Mouse (Mus musculus) midbrain, postnatal 0 days (tissue): ENCODE data around the gene Palld. TPM values are rescaled to one million over a fixed set of nuclear protein-coding genes. Genes with fewer than 3 reads are reported as not detected.

Experiments used
- ATAC-seq: fragments of 200-750 bp; cut with Nextera tagmentation; 2 replicates; pipeline ENCODE4 v1.8.0; 2017; ENCODE audit warnings: moderate number of reproducible peaks, mild to moderate bottlenecking, moderate TSS enrichment, moderate library complexity; ENCODE audit not compliant: low FRiP score
- DNase-seq: peaks from one replicate; pipeline ENCODE4 v3.0.0-alpha.2; 2015; ENCODE audit warnings: low spot score
- H3K27ac ChIP-seq: fragments of 300-500 bp; sonication (generic); 2 replicates; pipeline ENCODE4 v1.5.1; 2014; ENCODE audit warnings: low read depth, mild to moderate bottlenecking, low read length, mixed read lengths
- H3K27me3 ChIP-seq: fragments of 300-500 bp; sonication (generic); 2 replicates; pipeline ENCODE4 v1.6.1; 2014; ENCODE audit warnings: low read length, control low read depth, mixed read lengths; ENCODE audit not compliant: insufficient read depth
- H3K36me3 ChIP-seq: fragments of 300-500 bp; sonication (generic); 2 replicates; pipeline ENCODE4 v1.6.1; 2014; ENCODE audit warnings: low read length, control low read depth, mixed read lengths; ENCODE audit not compliant: insufficient read depth
- H3K4me1 ChIP-seq: fragments of 300-500 bp; sonication (generic); 2 replicates; pipeline ENCODE4 v1.6.1; 2014; ENCODE audit warnings: mild to moderate bottlenecking, control low read depth, antibody characterized with exemption, low read length, mixed read lengths; ENCODE audit not compliant: insufficient read depth
- H3K4me2 ChIP-seq: fragments of 300-500 bp; sonication (generic); 2 replicates; pipeline ENCODE4 v1.6.1; 2014; ENCODE audit warnings: low read depth, mild to moderate bottlenecking, low read length, mixed read lengths; ENCODE audit not compliant: poor library complexity, severe bottlenecking
- H3K4me3 ChIP-seq: fragments of 300-500 bp; sonication (generic); 2 replicates; pipeline ENCODE4 v1.5.1; 2014; ENCODE audit warnings: low read depth, mild to moderate bottlenecking, low read length, moderate library complexity
- H3K9ac ChIP-seq: fragments of 300-500 bp; sonication (generic); replicated peaks from 2 replicates; pipeline ENCODE4 v1.6.1; 2014; ENCODE audit warnings: mild to moderate bottlenecking, low read length, moderate library complexity, mixed read lengths; ENCODE audit not compliant: poor library complexity, severe bottlenecking
- H3K9me3 ChIP-seq: fragments of 300-500 bp; sonication (generic); 2 replicates; pipeline ENCODE4 v1.6.1; 2016; ENCODE audit warnings: low read length, control low read depth
- CTCF ChIP-seq: IDR thresholded peaks from 2 replicates; pipeline ENCODE4 v1.5.1; 2016; ENCODE audit warnings: antibody characterized with exemption, mild to moderate bottlenecking
- WGBS: fragments of 180-500 bp; shearing (Covaris S2); extraction: QIAGEN DNeasy Blood & Tissue Kit; methylation state at CpG from one replicate; pipeline ENCODE4 v1.1.7; 2014; 5-methylcytosine and 5-hydroxymethylcytosine counted together
- polyA plus RNA-seq: library from polyadenylated mRNA; unstranded; fragments of >200 nt; fragmentation: Nextera tagmentation; extraction: Ambion mirVana; gene quantifications from 2 replicates; pipeline ENCODE4 v1.2.1, GENCODE M21; 2015
- total RNA-seq: library from RNA; depleted of rRNA; stranded (reverse); fragments of >200 nt; gene quantifications from 2 replicates; pipeline ENCODE4 v1.2.3, GENCODE M21; 2014

Palld gene
- total and polyA plus RNA-seq, 2 experiments from 2014 or later, result 3.9 to 10.8 TPM

DNA sequence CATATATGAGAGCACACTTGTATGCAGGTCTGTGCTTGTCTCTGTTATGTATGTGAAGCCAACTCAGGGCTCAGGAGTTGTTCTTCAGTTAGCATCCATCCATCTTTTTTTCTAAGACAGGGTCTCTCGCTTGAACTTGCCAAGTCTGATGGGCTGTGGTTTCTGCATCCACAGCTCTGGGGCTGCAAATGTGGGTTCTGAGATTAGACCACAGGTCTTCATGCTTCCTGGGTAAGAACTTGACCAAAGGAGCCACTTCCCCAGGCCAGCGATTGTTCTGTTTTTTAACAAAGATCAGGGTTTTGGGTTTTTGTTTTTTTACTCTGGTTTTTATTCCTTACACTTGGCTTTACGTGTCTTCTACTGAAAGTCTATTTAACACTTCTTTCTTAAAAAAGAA is 316.0 kb downstream of the Palld start:
- Histone ChIP-seq H3K4me1 (no peaks in the 10 kb centered on the region), H3K27ac (no peak overlapping the region), H3K9ac (no peak overlapping the region), H3K4me2 (no peak overlapping the region), H3K9me3 (no peaks in the 10 kb centered on the region), H3K36me3 (no peaks in the 10 kb centered on the region), H3K4me3 (no peak overlapping the region), H3K27me3 (no peaks in the 10 kb centered on the region)
- DNase-seq (no peak), ATAC-seq (no peak)
- TF ChIP-seq CTCF, result no peak
- WGBS, result 93% methylated on average over 3 of the region's 3 CpGs

DNA sequence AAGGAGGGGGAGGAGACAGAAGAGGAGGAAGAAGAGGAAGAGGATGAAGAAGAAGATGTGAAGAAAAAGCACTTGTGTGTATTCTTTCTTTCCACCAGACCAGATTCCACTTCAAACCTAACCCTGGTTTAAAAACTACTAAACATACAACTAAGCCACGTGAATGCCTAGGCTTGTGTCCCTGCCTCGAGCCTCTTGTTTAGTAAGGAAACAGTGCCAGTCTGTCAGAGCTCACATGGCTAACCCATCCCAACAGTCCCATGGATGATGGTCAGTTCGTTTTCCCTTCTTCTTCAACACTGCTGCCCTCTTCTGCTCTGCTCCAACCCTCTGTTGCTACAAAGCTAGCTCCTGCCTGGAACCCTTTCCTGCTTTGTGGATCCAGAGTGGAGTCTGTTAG is 316.7 kb downstream of the Palld start:
- Histone ChIP-seq H3K9ac (no peak overlapping the region), H3K27ac (no peak overlapping the region), H3K27me3 (no peaks in the 10 kb centered on the region), H3K4me2 (no peak overlapping the region), H3K36me3 (no peaks in the 10 kb centered on the region), H3K4me1 (no peaks in the 10 kb centered on the region), H3K4me3 (no peak overlapping the region), H3K9me3 (no peaks in the 10 kb centered on the region)
- 71% methylated on average over 3 of the region's 3 CpGs for WGBS
- ATAC-seq (no peak), DNase-seq (no peak)
- no peak for TF ChIP-seq CTCF

DNA sequence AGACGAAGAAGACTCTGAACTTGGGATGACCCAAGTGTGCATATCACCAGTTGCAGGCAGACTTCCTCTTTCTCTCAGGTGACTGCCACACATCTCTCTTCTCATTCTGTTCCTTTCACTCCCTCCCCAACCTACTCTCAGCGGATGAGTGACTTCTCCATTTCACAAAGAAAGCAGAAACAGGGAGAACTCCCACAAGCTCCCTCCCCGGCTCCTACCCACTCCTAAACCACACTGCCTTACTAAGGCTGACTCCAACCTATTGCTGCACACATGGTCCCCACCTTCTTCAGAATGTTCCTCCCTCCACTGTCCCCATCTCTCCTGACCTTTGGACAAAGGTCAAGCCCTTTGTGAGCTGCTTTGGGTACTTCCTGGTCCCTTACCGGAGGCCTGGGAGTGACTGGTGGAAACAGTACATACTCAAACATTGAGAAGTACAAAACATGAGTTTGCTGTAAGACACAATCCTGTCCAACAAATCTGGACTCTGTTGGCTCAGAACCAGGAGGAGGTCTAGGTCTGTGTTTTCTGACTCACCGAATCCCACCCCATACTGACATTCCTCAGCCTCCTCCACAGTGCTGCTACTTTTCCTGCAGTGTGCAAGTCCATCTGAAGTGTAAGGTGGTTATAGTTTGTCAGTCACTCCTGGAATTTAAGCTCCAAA is 317.6 kb downstream of the Palld start:
- Histone ChIP-seq H3K27me3 (no peaks in the 10 kb centered on the region), H3K4me1 (no peaks in the 10 kb centered on the region), H3K9me3 (no peaks in the 10 kb centered on the region), H3K36me3 (no peaks in the 10 kb centered on the region), H3K9ac (no peak overlapping the region), H3K4me2 (no peak overlapping the region), H3K27ac (no peak overlapping the region), H3K4me3 (no peak overlapping the region)
- DNase-seq, result no peak
- TF ChIP-seq CTCF, result no peak
- 84% methylated on average over 5 of the region's 5 CpGs for WGBS
- no peak for ATAC-seq

DNA sequence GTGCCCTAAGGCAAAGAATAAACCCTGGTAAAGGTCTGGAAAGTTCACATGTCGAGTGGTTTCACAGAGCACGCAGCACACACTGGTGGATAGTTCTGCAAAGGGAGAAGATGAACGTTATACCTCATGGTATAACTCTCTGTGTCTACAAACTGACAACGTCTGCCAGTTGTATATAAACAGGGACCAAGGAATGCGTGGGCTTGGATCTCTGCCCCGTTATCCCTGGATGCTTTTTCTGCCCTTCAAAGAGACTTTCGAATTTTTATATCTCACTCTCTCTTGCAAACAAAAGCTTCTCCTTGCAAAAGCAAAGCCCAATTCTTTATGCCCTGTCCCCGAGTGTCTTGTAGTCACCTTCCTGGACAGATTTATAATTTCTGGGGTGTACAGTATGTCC is 319.9 kb downstream of the Palld start:
- H3K4me2 ChIP-seq, result no peak overlapping the region
- no peak overlapping the region for H3K4me3 ChIP-seq
- H3K4me1 ChIP-seq, result no peaks in the 10 kb centered on the region
- H3K9ac ChIP-seq, result no peak overlapping the region
- no peaks in the 10 kb centered on the region for H3K9me3 ChIP-seq
- 80% methylated on average over 8 of the region's 8 CpGs for WGBS
- H3K36me3 ChIP-seq, result no peaks in the 10 kb centered on the region
- H3K27ac ChIP-seq, result no peak overlapping the region
- no peak for ATAC-seq
- DNase-seq, result no peak
- H3K27me3 ChIP-seq, result no peaks in the 10 kb centered on the region
- no peak for TF ChIP-seq CTCF

DNA sequence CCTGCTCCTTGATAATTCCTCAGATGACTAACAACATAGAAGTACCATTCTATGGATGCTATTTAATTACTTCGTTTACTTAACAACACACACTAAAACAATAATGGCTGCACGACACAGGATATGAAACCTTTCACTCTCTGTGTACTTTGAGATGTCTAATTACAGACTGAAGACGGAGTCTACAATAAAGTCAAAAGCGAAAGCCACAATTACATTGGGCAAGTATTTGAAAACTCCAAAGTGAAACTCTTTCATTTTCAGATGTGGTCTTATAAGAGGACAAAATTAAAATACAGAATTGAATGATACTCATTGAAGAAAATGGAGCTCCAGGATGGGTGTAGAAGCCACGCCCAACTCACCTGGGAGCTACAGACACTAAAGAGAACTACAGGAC is 321.2 kb downstream of the Palld start:
- H3K9me3 ChIP-seq, result no peaks in the 10 kb centered on the region
- no peak overlapping the region for H3K27ac ChIP-seq
- H3K4me3 ChIP-seq, result no peak overlapping the region
- H3K27me3 ChIP-seq, result no peaks in the 10 kb centered on the region
- no peak for TF ChIP-seq CTCF
- 92% methylated on average over 5 of the region's 5 CpGs for WGBS
- H3K4me1 ChIP-seq, result no peaks in the 10 kb centered on the region
- ATAC-seq (no peak), DNase-seq (no peak)
- H3K4me2 ChIP-seq, result no peak overlapping the region
- H3K9ac ChIP-seq, result no peak overlapping the region
- no peaks in the 10 kb centered on the region for H3K36me3 ChIP-seq

GRCm38 (mm10) chr8:61579831-61580230 is 322.7 kb downstream of the Palld start:
- Histone ChIP-seq H3K9ac (no peak overlapping the region), H3K4me1 (no peaks in the 10 kb centered on the region), H3K9me3 (no peaks in the 10 kb centered on the region), H3K4me3 (no peak overlapping the region), H3K27me3 (no peaks in the 10 kb centered on the region), H3K27ac (no peak overlapping the region), H3K4me2 (no peak overlapping the region), H3K36me3 (no peaks in the 10 kb centered on the region)
- TF ChIP-seq CTCF, result no peak
- DNase-seq, result peak; percentile 26
- ATAC-seq, result no peak
- 86% methylated on average over 4 of the region's 4 CpGs for WGBS
